In genomic region chr9:59691635-59692094, GRCm38 (mm10) we compare ENCODE assay signal across 9 mouse cellular contexts. TPM values are rescaled to one million over a fixed set of nuclear protein-coding genes. Genes with fewer than 3 reads are reported as not detected.
A peak's percentile ranks its signal among the peaks of the same experiment; 100 is the strongest.
DNase-seq lines count a peak whose midpoint lies in the region; ATAC-seq and TF ChIP-seq lines count a peak whose summit lies in the region.
"Had no signal": no experiment of that assay in that cellular context is flagged by ENCODE, and none has a peak within 500 bp of the region (broad histone marks: within the 10 kb centered on the region; RNA-seq: fewer than 3 reads in every experiment).

No protein-coding gene starts in this region.

- peak overlapping the region; percentile 0 for H3ac ChIP-seq in C2C12 (ENCODE audit: control insufficient read depth, insufficient read length, low read depth)

- no peaks in the 10 kb centered on the region for H3K9me3 ChIP-seq in hindbrain, embryonic 12.5 days (replicated peaks)
- H3K9me3 ChIP-seq in lung, embryonic 16.5 days (ENCODE audit: control insufficient read depth, low read length) = no peaks in the 10 kb centered on the region

- WGBS in hindbrain, embryonic 12.5 days = 4% methylated on average over 23 of the region's 23 CpGs
- WGBS in lung, embryonic 16.5 days = 4% methylated on average over 23 of the region's 23 CpGs

- no peaks in the 10 kb centered on the region for H3K27me3 ChIP-seq in C2C12 (ENCODE audit: control insufficient read depth, insufficient read depth, insufficient read length)
- peaks cover 5% of the 10 kb centered on the region; the same call in 1 of the 2 replicates for H3K27me3 ChIP-seq in hindbrain, embryonic 12.5 days
- no peaks in the 10 kb centered on the region for H3K27me3 ChIP-seq in lung, embryonic 16.5 days (ENCODE audit: control insufficient read depth, insufficient read depth, low read depth, low read length)

- H3K4me2 ChIP-seq in hindbrain, embryonic 12.5 days (replicated peaks) = peak overlapping the region; percentile 52
- H3K4me2 ChIP-seq in lung, embryonic 16.5 days (ENCODE audit: low read depth, low read length) = peak overlapping the region; percentile 65

- peak; percentile 89 for ATAC-seq in hindbrain, embryonic 12.5 days (ENCODE audit: low FRiP score)
- ATAC-seq in lung, embryonic 16.5 days (ENCODE audit: low read depth) = peak; percentile 91
- no peak for ATAC-seq in inflammation-experienced regulatory T-cells, adult 6 months

- H3K79me3 ChIP-seq in C2C12 (ENCODE audit: low read depth) = peaks cover 5% of the 10 kb centered on the region

- no peaks in the 10 kb centered on the region for H3K36me3 ChIP-seq in C2C12 (ENCODE audit: control insufficient read depth, insufficient read depth)
- no peaks in the 10 kb centered on the region for H3K36me3 ChIP-seq in hindbrain, embryonic 12.5 days
- H3K36me3 ChIP-seq in lung, embryonic 16.5 days (ENCODE audit: control insufficient read depth, insufficient read depth, low read length) = no peaks in the 10 kb centered on the region

- H3K4me3 ChIP-seq in C2C12 (ENCODE audit: insufficient read depth, poor library complexity, severe bottlenecking) = peak overlapping the region; percentile 23
- H3K4me3 ChIP-seq in hindbrain, embryonic 12.5 days = peak overlapping the region; percentile 20
- peak overlapping the region; percentile 38 for H3K4me3 ChIP-seq in lung, embryonic 16.5 days (ENCODE audit: low read length)

- peak overlapping the region; percentile 48 for H3K9ac ChIP-seq in hindbrain, embryonic 12.5 days
- peak overlapping the region; percentile 60 for H3K9ac ChIP-seq in lung, embryonic 16.5 days (ENCODE audit: low read length)

- peaks cover 26% of the 10 kb centered on the region for H3K79me2 ChIP-seq in C2C12 (ENCODE audit: control insufficient read depth, insufficient read depth)

- DNase-seq in cerebellum, adult 8-10 months = peak; percentile 55
- peak; percentile 71 to 74 for DNase-seq in frontal cortex, postnatal 25 days (ENCODE audit: low spot score in 2 of 2)
- peak; percentile 88 to 90 for DNase-seq in layer of hippocampus, postnatal 10 days (ENCODE audit: low spot score in 2 of 2)
- DNase-seq in retina, postnatal 1 day = peak; percentile 90

- peaks cover 8% of the 10 kb centered on the region for H3K4me1 ChIP-seq in hindbrain, embryonic 12.5 days
- peaks cover 35% of the 10 kb centered on the region for H3K4me1 ChIP-seq in lung, embryonic 16.5 days (replicated peaks; ENCODE audit: control insufficient read depth, insufficient read depth, low read length)

- no peak overlapping the region for H3K27ac ChIP-seq in hindbrain, embryonic 12.5 days
- peak overlapping the region; percentile 92 for H3K27ac ChIP-seq in lung, embryonic 16.5 days (ENCODE audit: low read length)

- TF ChIP-seq CTCF in C2C12 (IDR thresholded peaks at IDR 0.05; ENCODE audit: control insufficient read depth, insufficient read depth, insufficient read length) = no peak

TF ChIP-seq in C2C12, 6 proteins besides CTCF, POLR2A, EP300 and RAD21:
- TF ChIP-seq MYOG (IDR thresholded peaks at IDR 0.05; ENCODE audit: control insufficient read depth, extremely low read depth, insufficient read length) (no peak), MYOD1 (IDR thresholded peaks at IDR 0.05; ENCODE audit: control insufficient read depth, insufficient read length, low read depth) (peak; percentile 46), MAX (IDR thresholded peaks at IDR 0.05) (peak; percentile 91), FOSL1 (IDR thresholded peaks at IDR 0.05; ENCODE audit: insufficient read depth, low read length, poor library complexity, severe bottlenecking) (no peak), CEBPB (IDR thresholded peaks at IDR 0.05; ENCODE audit: low read depth) (no peak), USF1 (IDR thresholded peaks at IDR 0.05; ENCODE audit: low read depth) (no peak)
TF ChIP-seq in C2C12: peak in this region for 2.

RNA-seq across cellular contexts. Expression of gene Gramd2, which starts 11.7 kb away (rescaled TPM):
- polyA plus RNA-seq in C2C12 (2012; fragmentation: generic; extraction: Trizol) = 1.8 TPM
- 0.46 and 0.83 TPM in 2 replicates for polyA plus RNA-seq in hindbrain, embryonic 12.5 days (2016; fragmentation: Nextera tagmentation; extraction: Ambion mirVana)
- total RNA-seq in layer of hippocampus, postnatal 10 days (2021) = 10 to 100 TPM; 12.8 to 14.7 TPM
- polyA plus RNA-seq in lung, embryonic 16.5 days (2015; fragmentation: Nextera tagmentation; extraction: Ambion mirVana) = 11.0 and 13.2 TPM in 2 replicates
- polyA plus RNA-seq in inflammation-experienced regulatory T-cells, adult 6 months (2017; shearing (Covaris generic)) = not detected
- total RNA-seq: CH12.LX had no signal

RNA-seq across cellular contexts. Expression of gene Pkm, which starts 35.5 kb away (rescaled TPM):
- polyA plus RNA-seq in C2C12 (2012; fragmentation: generic; extraction: Trizol) = 4,379 TPM
- polyA plus RNA-seq in hindbrain, embryonic 12.5 days (2016; fragmentation: Nextera tagmentation; extraction: Ambion mirVana) = 1,402 and 1,486 TPM in 2 replicates
- total RNA-seq in layer of hippocampus, postnatal 10 days (2021) = 100 to 1,000 TPM; 761 to 808 TPM
- 1,125 and 1,193 TPM in 2 replicates for polyA plus RNA-seq in lung, embryonic 16.5 days (2015; fragmentation: Nextera tagmentation; extraction: Ambion mirVana)
- polyA plus RNA-seq in inflammation-experienced regulatory T-cells, adult 6 months (2017; shearing (Covaris generic)) = 1,000 to 10,000 TPM in 1 of 3 experiments, 100 to 1,000 TPM in 2; 745 to 1,024 (median 798) TPM

RNA-seq across cellular contexts. Expression of gene Senp8, which starts 58.8 kb away (rescaled TPM):
- polyA plus RNA-seq in C2C12 (2012; fragmentation: generic; extraction: Trizol) = 2.1 TPM
- polyA plus RNA-seq in hindbrain, embryonic 12.5 days (2016; fragmentation: Nextera tagmentation; extraction: Ambion mirVana) = 14.8 and 16.1 TPM in 2 replicates
- total RNA-seq in layer of hippocampus, postnatal 10 days (2021) = 1 to 10 TPM; 5.1 to 6.8 TPM
- polyA plus RNA-seq in lung, embryonic 16.5 days (2015; fragmentation: Nextera tagmentation; extraction: Ambion mirVana) = 9.1 and 9.9 TPM in 2 replicates
- 1 to 10 TPM; 3.5 to 7.0 (median 4.7) TPM for polyA plus RNA-seq in inflammation-experienced regulatory T-cells, adult 6 months (2017; shearing (Covaris generic))

RNA-seq across cellular contexts. Expression of gene Myo9a, which starts 59.0 kb away (rescaled TPM):
- 2.5 TPM for polyA plus RNA-seq in C2C12 (2012; fragmentation: generic; extraction: Trizol)
- polyA plus RNA-seq in hindbrain, embryonic 12.5 days (2016; fragmentation: Nextera tagmentation; extraction: Ambion mirVana) = 23.5 and 26.2 TPM in 2 replicates
- total RNA-seq in layer of hippocampus, postnatal 10 days (2021) = 10 to 100 TPM; 69.7 to 78.4 TPM
- 12.3 and 12.6 TPM in 2 replicates for polyA plus RNA-seq in lung, embryonic 16.5 days (2015; fragmentation: Nextera tagmentation; extraction: Ambion mirVana)
- 10 to 100 TPM; 19.0 to 60.9 (median 50.9) TPM for polyA plus RNA-seq in inflammation-experienced regulatory T-cells, adult 6 months (2017; shearing (Covaris generic))
